Mouse (Mus musculus) embryonic fibroblast, embryonic 13.5 days (primary cell): ENCODE data around the gene Myo9b. TPM values are rescaled to one million over a fixed set of nuclear protein-coding genes. Genes with fewer than 3 reads are reported as not detected.
"Not testable (repeated sequence)": the region's sequence is repeated elsewhere in the genome, so short reads cannot be mapped to it uniquely, and the experiment has no call there.

ENCODE experiments used
- H3K27ac ChIP-seq: 2 replicates; pipeline ENCODE4 v1.5.1; 2012; ENCODE audit warnings: low read length, control low read depth, inconsistent platforms; ENCODE audit not compliant: insufficient read depth
- H3K4me1 ChIP-seq: 2 replicates; pipeline ENCODE4 v1.6.1; 2011; ENCODE audit warnings: low read length; ENCODE audit not compliant: control insufficient read depth, insufficient read depth
- H3K4me3 ChIP-seq: 2 replicates; pipeline ENCODE4 v1.5.1; 2011; ENCODE audit warnings: mild to moderate bottlenecking, control low read depth, low read length; ENCODE audit not compliant: insufficient read depth
- CTCF ChIP-seq: IDR thresholded peaks from 2 replicates; pipeline ENCODE4 v1.5.1; 2011; ENCODE audit warnings: mild to moderate bottlenecking, control low read depth, low read length, moderate library complexity, borderline replicate concordance; ENCODE audit not compliant: insufficient read depth
- POLR2A ChIP-seq: IDR thresholded peaks from 2 replicates; pipeline ENCODE4 v1.6.1; 2011; ENCODE audit warnings: low read depth, mild to moderate bottlenecking, control low read depth, low read length, moderate library complexity
- polyA plus RNA-seq: library from polyadenylated mRNA; stranded (reverse); fragments of >200 nt; gene quantifications from 2 replicates; pipeline ENCODE4 v1.2.4, GENCODE M21; 2011; ENCODE audit warnings: low read depth; ENCODE audit not compliant: missing spikeins, insufficient read length

The Myo9b gene
- polyA plus RNA-seq: 67.5 and 95.8 TPM in 2 replicates

DNA sequence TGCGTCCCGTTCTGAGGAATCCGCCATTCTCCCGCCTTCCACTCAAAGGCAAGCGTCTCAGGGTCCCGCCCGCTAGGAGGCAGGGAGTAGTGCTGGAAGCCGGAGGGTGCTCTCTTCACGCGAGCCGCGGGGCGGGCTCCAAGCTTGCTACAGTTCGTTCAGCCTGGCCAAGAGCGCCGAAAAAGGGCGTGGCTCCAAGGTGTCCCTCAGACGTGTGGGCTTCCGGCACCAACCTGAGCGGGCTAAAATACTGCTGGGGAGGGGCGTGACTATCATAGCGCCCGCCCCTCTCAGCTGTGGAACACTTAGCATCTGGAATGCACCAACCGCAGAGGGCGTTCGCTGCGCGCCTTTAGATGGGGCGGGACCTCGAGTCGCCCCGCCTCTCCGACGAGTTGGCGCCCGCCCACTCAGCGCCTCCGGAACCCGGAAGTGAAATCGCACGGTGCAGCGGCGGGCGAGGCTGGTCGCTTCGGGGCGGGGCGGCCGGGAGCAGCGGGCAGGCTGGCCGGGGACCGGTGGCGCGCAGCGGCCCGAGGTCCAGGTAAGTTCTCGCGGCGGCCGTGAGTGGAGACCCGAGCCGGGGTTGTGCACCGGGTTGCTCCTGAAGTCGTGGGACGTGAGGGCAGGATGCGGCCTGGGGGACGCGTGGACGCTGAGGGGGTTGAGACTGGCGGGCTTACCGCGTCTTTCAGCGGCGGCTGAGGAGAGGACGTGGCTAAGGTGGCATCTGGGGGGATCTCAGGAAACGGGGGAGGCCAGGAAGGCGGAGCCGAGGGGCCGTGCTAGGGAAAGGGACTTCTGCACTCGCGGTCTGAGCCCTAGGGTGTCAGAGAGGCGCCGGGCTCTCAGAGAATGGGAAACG is at the start of gene Myo9b, which contains the start of gene Haus8:
TSS of gene Myo9b (plus strand) at position 429 of the 865 bp plus-strand sequence.
TSS of gene Haus8 (minus strand) at position 649 of the 865 bp plus-strand sequence.
- Histone ChIP-seq H3K4me3 (peak within 1 kb of the TSS; percentile 78), H3K4me1 (peaks cover 21% of the 10 kb centered on the region), H3K27ac (peak within 1 kb of the TSS; percentile 89)
- peak; percentile 67 for TF ChIP-seq POLR2A
- TF ChIP-seq CTCF: no peak

- Histone ChIP-seq H3K27ac (no peak overlapping the region), H3K4me3 (no peak overlapping the region), H3K4me1 (no peaks in the 10 kb centered on the region)
- TF ChIP-seq CTCF (no peak), POLR2A (no peak)
Measured at GRCm38 (mm10) chr8:71224560-71224959, 48.0 kb upstream of the Myo9b start.

- TF ChIP-seq POLR2A: no peak
- no peak for TF ChIP-seq CTCF
- H3K4me3 ChIP-seq: no peak overlapping the region
- no peaks in the 10 kb centered on the region for H3K4me1 ChIP-seq
- no peak overlapping the region for H3K27ac ChIP-seq
Measured at GRCm38 (mm10) chr8:71242757-71243156, 29.8 kb upstream of the Myo9b start.

GRCm38 (mm10) chr8:71248203-71248602 is 24.3 kb upstream of the Myo9b start:
- Histone ChIP-seq H3K4me3 (no peak overlapping the region), H3K27ac (no peak overlapping the region), H3K4me1 (no peaks in the 10 kb centered on the region)
- TF ChIP-seq POLR2A (no peak), CTCF (no peak)

- no peak overlapping the region for H3K4me3 ChIP-seq
- no peak overlapping the region for H3K27ac ChIP-seq
- no peaks in the 10 kb centered on the region for H3K4me1 ChIP-seq
- no peak for TF ChIP-seq POLR2A
- no peak for TF ChIP-seq CTCF
Measured at GRCm38 (mm10) chr8:71256545-71257232, 15.8 kb upstream of the Myo9b start.

DNA sequence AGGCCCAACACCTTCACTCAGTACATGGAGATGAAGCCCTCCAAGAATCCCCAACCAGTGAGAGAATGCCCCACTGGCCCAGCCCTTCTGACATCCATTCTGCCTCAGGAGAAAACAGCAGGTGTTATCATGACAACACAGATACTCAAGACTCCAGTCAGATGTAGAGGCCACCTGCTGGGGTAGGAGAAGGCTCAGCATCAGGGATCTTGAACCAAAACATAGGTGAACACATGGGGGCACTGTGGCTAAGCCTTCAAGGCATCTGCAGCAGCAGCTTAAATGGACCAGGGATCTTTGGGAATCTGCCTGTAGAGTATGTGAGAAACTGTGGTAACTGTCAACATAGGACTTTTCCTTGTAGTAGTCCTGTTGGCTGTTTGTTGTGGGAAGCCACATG is 11.3 kb upstream of the Myo9b start:
- TF ChIP-seq CTCF: 0 out of 2 replicates have a peak, but pooled peaks have one; percentile 12
- TF ChIP-seq POLR2A: no peak

DNA sequence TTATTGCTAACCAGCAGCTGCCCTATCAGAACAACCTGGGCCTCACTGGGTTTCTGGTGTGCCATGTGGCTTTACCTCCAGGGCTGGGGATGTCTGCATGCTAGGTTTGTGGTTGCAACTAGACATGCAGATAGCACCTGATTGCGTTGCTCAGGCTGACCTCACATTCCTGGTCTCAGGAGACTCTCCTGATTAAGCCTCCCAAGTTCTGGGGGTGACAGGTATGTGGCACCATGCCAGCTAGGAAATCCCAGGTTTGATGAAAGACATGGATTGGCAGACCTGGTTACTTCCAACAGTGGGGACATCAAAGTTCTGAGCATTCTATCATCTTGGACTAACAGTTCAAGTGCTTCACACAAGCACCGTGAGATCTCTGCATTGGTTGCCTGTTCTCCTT is 4.8 kb upstream of the Myo9b start:
- Histone ChIP-seq H3K4me1 (no peaks in the 10 kb centered on the region), H3K4me3 (no peak overlapping the region), H3K27ac (no peak overlapping the region)
- no peak for TF ChIP-seq CTCF
- no peak for TF ChIP-seq POLR2A

More for the DNA sequence above, 11.3 kb upstream of the Myo9b start:
- Histone ChIP-seq H3K4me1 (no peaks in the 10 kb centered on the region), H3K4me3 (no peak overlapping the region), H3K27ac (no peak overlapping the region)

DNA sequence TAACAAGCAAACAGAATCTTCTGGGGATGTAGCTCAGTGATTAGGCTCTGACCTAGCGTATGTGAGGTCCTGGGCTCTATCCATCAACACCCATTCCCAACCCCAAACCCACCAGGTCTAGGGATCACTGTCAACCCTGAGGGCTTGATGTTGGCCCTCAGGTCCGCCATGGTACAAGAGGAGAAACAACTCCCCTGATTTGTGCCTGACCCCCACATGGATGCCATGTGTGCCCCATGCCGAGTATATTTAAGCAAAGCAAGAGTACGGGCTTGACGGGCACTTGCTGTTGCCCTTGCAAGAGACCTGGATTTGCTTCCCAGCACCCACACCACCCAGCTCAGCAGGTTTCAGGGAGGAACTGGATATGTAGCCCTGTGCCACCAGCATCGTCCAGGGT is 4.2 kb upstream of the Myo9b start:
- not testable (repeated sequence) for H3K27ac ChIP-seq, H3K4me3 ChIP-seq, H3K4me1 ChIP-seq

- peak overlapping the region; percentile 20; the same call in 1 of the 2 replicates for H3K27ac ChIP-seq
- H3K4me1 ChIP-seq: peaks cover 21% of the 10 kb centered on the region
- no peak for TF ChIP-seq CTCF
- peak overlapping the region; percentile 54 for H3K4me3 ChIP-seq
Measured at GRCm38 (mm10) chr8:71271630-71272029, 884 bp upstream of the Myo9b start.

GRCm38 (mm10) chr8:71273151-71273510 is 617 bp downstream of the Myo9b start:
- Histone ChIP-seq H3K27ac (peak overlapping the region; percentile 89), H3K4me1 (peaks cover 21% of the 10 kb centered on the region), H3K4me3 (peak overlapping the region; percentile 78)
- TF ChIP-seq CTCF (no peak), POLR2A (peak; percentile 47)
